Mouse (Mus musculus) heart, embryonic 14.5 days (tissue): ENCODE results near the gene Gdf7. TPM values are rescaled to one million over a fixed set of nuclear protein-coding genes. Genes with fewer than 3 reads are reported as not detected.
A peak's percentile ranks its signal among the peaks of the same experiment; 100 is the strongest.

ENCODE experiments used
- ATAC-seq: fragments of 200-750 bp; cut with Nextera tagmentation; 2 replicates; pipeline ENCODE4 v1.8.0; 2017; ENCODE audit warnings: low read depth, moderate TSS enrichment; ENCODE audit not compliant: insufficient number of reproducible peaks, insufficient read depth, low FRiP score
- H3K27ac ChIP-seq, 2 experiments: fragments of 200-500 bp in 1 of 2; fragments of 300-500 bp in 1 of 2; sonication (generic) in 1 of 2; replicated peaks in 1 of 2; 2 replicates each; pipeline ENCODE4 v1.5.1; 2012 to 2014; ENCODE audit warnings: low read depth in 2 of 2, low read length in 2 of 2, control low read depth in 1 of 2, mild to moderate bottlenecking in 1 of 2, mixed read lengths in 1 of 2; ENCODE audit not compliant: control insufficient read depth in 1 of 2, insufficient read depth in 1 of 2
- H3K27me3 ChIP-seq: fragments of 300-500 bp; sonication (generic); 2 replicates; pipeline ENCODE4 v1.6.1; 2014; ENCODE audit warnings: mild to moderate bottlenecking, low read length, control low read depth; ENCODE audit not compliant: control insufficient read depth, insufficient read depth
- H3K36me3 ChIP-seq: fragments of 300-500 bp; sonication (generic); 2 replicates; pipeline ENCODE4 v1.6.1; 2014; ENCODE audit warnings: mild to moderate bottlenecking, control low read depth, low read length, mixed read lengths; ENCODE audit not compliant: control insufficient read depth, insufficient read depth
- H3K4me1 ChIP-seq, 2 experiments: fragments of 200-500 bp in 1 of 2; fragments of 300-500 bp in 1 of 2; sonication (generic) in 1 of 2; 2 replicates each; pipeline ENCODE4 v1.6.1; 2012 to 2014; ENCODE audit warnings: low read length in 2 of 2, control low read depth in 1 of 2, mixed read lengths in 1 of 2; ENCODE audit not compliant: control insufficient read depth in 2 of 2, insufficient read depth in 2 of 2
- H3K4me2 ChIP-seq: fragments of 300-500 bp; sonication (generic); 2 replicates; pipeline ENCODE4 v1.6.1; 2014; ENCODE audit warnings: mild to moderate bottlenecking, low read length
- H3K4me3 ChIP-seq, 2 experiments: fragments of 200-500 bp in 1 of 2; fragments of 300-500 bp in 1 of 2; sonication (generic) in 1 of 2; 2 replicates each; pipeline ENCODE4 v1.5.1; 2012 to 2014; ENCODE audit warnings: low read length in 2 of 2, mild to moderate bottlenecking in 2 of 2, control low read depth in 1 of 2, low read depth in 1 of 2, moderate library complexity in 1 of 2; ENCODE audit not compliant: control insufficient read depth in 1 of 2, insufficient read depth in 1 of 2
- H3K9ac ChIP-seq: fragments of 300-500 bp; sonication (generic); 2 replicates; pipeline ENCODE4 v1.6.1; 2014; ENCODE audit warnings: mild to moderate bottlenecking, low read length
- H3K9me3 ChIP-seq: fragments of 300-500 bp; sonication (generic); 2 replicates; pipeline ENCODE4 v1.6.1; 2016; ENCODE audit warnings: low read length, control low read depth; ENCODE audit not compliant: control insufficient read depth
- WGBS: fragments of 180-500 bp; shearing (Covaris S2); extraction: QIAGEN DNeasy Blood & Tissue Kit; methylation state at CpG from one replicate; pipeline ENCODE4 v1.1.7; 2014; 5-methylcytosine and 5-hydroxymethylcytosine counted together
- polyA plus RNA-seq: library from polyadenylated mRNA; unstranded; fragments of >200 nt; fragmentation: Nextera tagmentation; extraction: Ambion mirVana; gene quantifications from 2 replicates; pipeline ENCODE4 v1.2.1, GENCODE M21; 2014

Gene Gdf7
- polyA plus RNA-seq, 1 experiment from 2014 or later = not detected

GRCm38 (mm10) chr12:8335503-8335902 lies 33.7 kb upstream of the Gdf7 start:
- Histone ChIP-seq H3K27me3 (no peaks in the 10 kb centered on the region), H3K36me3 (peaks cover 42% of the 10 kb centered on the region), H3K4me3 (no peak overlapping the region), H3K4me2 (no peak overlapping the region), H3K9ac (no peak overlapping the region), H3K27ac (no peak overlapping the region), H3K9me3 (no peaks in the 10 kb centered on the region), H3K4me1 (peaks cover 37 to 62% of the 10 kb centered on the region in 2 experiments)
- 92% methylated on average over 2 of the region's 2 CpGs for WGBS
- no peak for ATAC-seq

- H3K36me3 ChIP-seq = peaks cover 39% of the 10 kb centered on the region
- 73% methylated on average over 4 of the region's 4 CpGs for WGBS
Measured at GRCm38 (mm10) chr12:8334261-8334660, 32.5 kb upstream of the Gdf7 start.

GRCm38 (mm10) chr12:8333617-8334016 lies 31.9 kb upstream of the Gdf7 start:
- H3K4me2 ChIP-seq = no peak overlapping the region
- peak overlapping the region; percentile 30 for H3K9ac ChIP-seq
- H3K4me3 ChIP-seq = no peak overlapping the region
- no peaks in the 10 kb centered on the region for H3K27me3 ChIP-seq
- H3K4me1 ChIP-seq = peaks cover 26 to 47% of the 10 kb centered on the region in 2 experiments
- H3K9me3 ChIP-seq = no peaks in the 10 kb centered on the region
- peaks cover 39% of the 10 kb centered on the region for H3K36me3 ChIP-seq
- 72% methylated on average over 8 of the region's 8 CpGs for WGBS
- H3K27ac ChIP-seq = no peak overlapping the region
- no peak for ATAC-seq

More at GRCm38 (mm10) chr12:8334261-8334660, 32.5 kb upstream of the Gdf7 start:
- Histone ChIP-seq H3K4me3 (no peak overlapping the region), H3K27me3 (no peaks in the 10 kb centered on the region), H3K9me3 (no peaks in the 10 kb centered on the region), H3K4me2 (no peak overlapping the region), H3K4me1 (peaks cover 29 to 53% of the 10 kb centered on the region in 2 experiments), H3K27ac (peak overlapping the region; percentile 24 to 53; a peak in 2 of 4 replicates), H3K9ac (peak overlapping the region; percentile 30)
- no peak for ATAC-seq

GRCm38 (mm10) chr12:8332174-8332542 lies 30.4 kb upstream of the Gdf7 start:
- peaks cover 20 to 39% of the 10 kb centered on the region in 2 experiments for H3K4me1 ChIP-seq
- H3K9me3 ChIP-seq = no peaks in the 10 kb centered on the region
- no peaks in the 10 kb centered on the region for H3K27me3 ChIP-seq
- peaks cover 33% of the 10 kb centered on the region for H3K36me3 ChIP-seq
- H3K4me2 ChIP-seq = no peak overlapping the region
- 51% methylated on average over 5 of the region's 5 CpGs for WGBS
- no peak overlapping the region for H3K9ac ChIP-seq
- H3K27ac ChIP-seq = no peak overlapping the region
- no peak for ATAC-seq
- no peak overlapping the region for H3K4me3 ChIP-seq

GRCm38 (mm10) chr12:8331489-8332173 lies 29.9 kb upstream of the Gdf7 start:
- H3K27me3 ChIP-seq = no peaks in the 10 kb centered on the region
- WGBS = 29% methylated on average over 14 of the region's 14 CpGs
- H3K27ac ChIP-seq = peak overlapping the region in 1 of 2 experiments; percentile 60; a peak in 2 of 4 replicates
- no peak overlapping the region for H3K4me3 ChIP-seq
- no peaks in the 10 kb centered on the region for H3K9me3 ChIP-seq
- H3K4me2 ChIP-seq = 0 out of 2 replicates have a peak overlapping the region, but pooled peaks have one; percentile 8
- ATAC-seq = peak; percentile 15; the same call in 1 of the 2 replicates
- H3K4me1 ChIP-seq = peaks cover 21 to 41% of the 10 kb centered on the region in 2 experiments
- peak overlapping the region; percentile 38; the same call in 1 of the 2 replicates for H3K9ac ChIP-seq
- peaks cover 31% of the 10 kb centered on the region for H3K36me3 ChIP-seq

- Histone ChIP-seq H3K4me1 (peaks cover 21 to 37% of the 10 kb centered on the region in 2 experiments), H3K36me3 (peaks cover 36% of the 10 kb centered on the region), H3K27ac (no peak overlapping the region), H3K9ac (no peak overlapping the region), H3K27me3 (no peaks in the 10 kb centered on the region), H3K4me2 (no peak overlapping the region), H3K9me3 (no peaks in the 10 kb centered on the region), H3K4me3 (no peak overlapping the region)
- no peak for ATAC-seq
- WGBS = 96% methylated on average over 7 of the region's 7 CpGs
Measured at GRCm38 (mm10) chr12:8329236-8329635, 27.5 kb upstream of the Gdf7 start.

GRCm38 (mm10) chr12:8327675-8328053 lies 25.9 kb upstream of the Gdf7 start:
- Histone ChIP-seq H3K4me2 (no peak overlapping the region), H3K4me1 (peaks cover 15 to 28% of the 10 kb centered on the region in 2 experiments), H3K9me3 (no peaks in the 10 kb centered on the region), H3K27me3 (no peaks in the 10 kb centered on the region), H3K27ac (peak overlapping the region in 1 of 2 experiments; percentile 29; a peak in 2 of 4 replicates), H3K9ac (peak overlapping the region; percentile 45; the same call in 1 of the 2 replicates), H3K36me3 (peaks cover 52% of the 10 kb centered on the region), H3K4me3 (no peak overlapping the region)
- 81% methylated on average over 1 of the region's 1 CpGs for WGBS
- ATAC-seq = no peak
